Comparison of ENCODE assay signal across 10 mouse cellular contexts in genomic region chr14:59330499-59330898, GRCm38 (mm10). TPM values are rescaled to one million over a fixed set of nuclear protein-coding genes. Genes with fewer than 3 reads are reported as not detected.
DNase-seq lines count a peak whose midpoint lies in the region; ATAC-seq and TF ChIP-seq lines count a peak whose summit lies in the region.
"Not testable (repeated sequence)": the region's sequence is repeated elsewhere in the genome, so short reads cannot be mapped to it uniquely, and the experiment has no call there.
"Had no signal": no experiment of that assay in that cellular context is flagged by ENCODE, and none has a peak within 500 bp of the region (broad histone marks: within the 10 kb centered on the region; RNA-seq: fewer than 3 reads in every experiment).

No protein-coding gene starts in this region.

- not testable (repeated sequence) for H3K9ac ChIP-seq in intestine, postnatal 0 days (ENCODE audit: low read depth, low read length)

- ATAC-seq in intestine, postnatal 0 days: not testable (repeated sequence)

- H3K4me1 ChIP-seq in intestine, postnatal 0 days (replicated peaks; ENCODE audit: control insufficient read depth, insufficient read depth, low read length): not testable (repeated sequence)

- not testable (repeated sequence) for H3K4me2 ChIP-seq in intestine, postnatal 0 days (replicated peaks; ENCODE audit: low read depth)

- not testable (repeated sequence) for H3K27ac ChIP-seq in gastrocnemius, adult 2 months; intestine, postnatal 0 days (ENCODE audit: low read depth, low read length)

- intact Hi-C loops in gastrocnemius, adult 2 months (cut with DNase I): not testable (repeated sequence)

- WGBS in intestine, postnatal 0 days: 21% methylated on average over 3 of the region's 3 CpGs

- not testable (repeated sequence) for H3K36me3 ChIP-seq in intestine, postnatal 0 days (ENCODE audit: control insufficient read depth, insufficient read depth)

- not testable (repeated sequence) for H3K4me3 ChIP-seq in gastrocnemius, adult 2 months; intestine, postnatal 0 days (ENCODE audit: low read depth, low read length)

- peak; percentile 9 to 52 for DNase-seq in adrenal gland, adult (ENCODE audit: inconsistent age in 2 of 2, low spot score in 1 of 2)
- peak; percentile 53 for DNase-seq in embryo, embryonic 10 days (ENCODE audit: low spot score)
- not testable (repeated sequence) for DNase-seq in gastrocnemius, adult 2 months
- peak; percentile 25 to 27 for DNase-seq in layer of hippocampus, postnatal 36 days
- DNase-seq in lung, postnatal 10 days: peak; percentile 38
- DNase-seq in retina, postnatal 1 day: peak; percentile 39
- peak; percentile 27 for DNase-seq in urinary bladder, adult 2 months (ENCODE audit: low spot score)

- TF ChIP-seq CTCF in gastrocnemius, adult 2 months (IDR thresholded peaks at IDR 0.05): peak; percentile 39; the same call in 1 of the 2 replicates
- peak; percentile 68 for TF ChIP-seq CTCF in intestine, postnatal 0 days (IDR thresholded peaks at IDR 0.05; ENCODE audit: low read depth)

- not testable (repeated sequence) for H3K9me3 ChIP-seq in intestine, postnatal 0 days (ENCODE audit: control insufficient read depth)

- not testable (repeated sequence) for H3K27me3 ChIP-seq in intestine, postnatal 0 days (replicated peaks; ENCODE audit: control insufficient read depth, insufficient read depth, low read length)

RNA-seq across cellular contexts. Expression of gene Phf11b, which starts 10.7 kb away (rescaled TPM):
- under 1 TPM in 1 of 2 experiments, not detected in 1; 0.20 TPM for total RNA-seq in gastrocnemius, adult 2 months (2021)
- 0.97 and 1.0 TPM in 2 replicates for polyA plus RNA-seq in intestine, postnatal 0 days (2015; fragmentation: Nextera tagmentation; extraction: Ambion mirVana)
- total RNA-seq in layer of hippocampus, postnatal 36 days (2021): not detected
- 3.1 and 3.7 TPM in 2 replicates for polyA plus RNA-seq in urinary bladder, adult 2 months (2012; rRNA removed)

RNA-seq across cellular contexts. Expression of gene Phf11a, which starts 33.2 kb away (rescaled TPM):
- total RNA-seq in gastrocnemius, adult 2 months (2021): not detected
- polyA plus RNA-seq in intestine, postnatal 0 days (2015; fragmentation: Nextera tagmentation; extraction: Ambion mirVana): not detected in 2 replicates
- not detected for total RNA-seq in layer of hippocampus, postnatal 36 days (2021)
- polyA plus RNA-seq in urinary bladder, adult 2 months (2012; rRNA removed): 1.4 and 1.6 TPM in 2 replicates
- polyA plus RNA-seq: embryonic facial prominence, embryonic 15.5 days; limb, embryonic 13.5 days had no signal

RNA-seq across cellular contexts. Expression of gene Phf11d, which starts 34.8 kb away (rescaled TPM):
- total RNA-seq in gastrocnemius, adult 2 months (2021): 1 to 10 TPM; 1.1 to 1.9 TPM
- polyA plus RNA-seq in intestine, postnatal 0 days (2015; fragmentation: Nextera tagmentation; extraction: Ambion mirVana): 4.5 and 5.1 TPM in 2 replicates
- total RNA-seq in layer of hippocampus, postnatal 36 days (2021): 1 to 10 TPM in 1 of 2 experiments, under 1 TPM in 1; 0.76 to 1.0 TPM
- polyA plus RNA-seq in urinary bladder, adult 2 months (2012; rRNA removed): 20.0 and 21.8 TPM in 2 replicates
